Mouse (Mus musculus) erythroblast, embryonic 14.5 days (primary cell): ENCODE data around the gene Prkd1.

ENCODE experiments used
- GATA1 ChIP-seq: IDR thresholded peaks from 2 replicates; pipeline ENCODE4 v1.6.1; 2012; ENCODE audit warnings: low read length, inconsistent platforms, mixed read lengths
- TAL1 ChIP-seq: IDR thresholded peaks from 3 replicates; pipeline ENCODE4 v1.6.1; 2012; ENCODE audit warnings: low read length, inconsistent platforms, mixed read lengths

GRCm38 (mm10) chr12:50451761-50452160 is 197.1 kb downstream of the Prkd1 start:
- TF ChIP-seq GATA1 (no peak), TAL1 (no peak)
